Mouse (Mus musculus) kidney, adult 2 months (tissue): Measurements from ENCODE around the gene Sun1.

Source experiments
- CTCF ChIP-seq: fragments of 200-500 bp; conservative IDR thresholded peaks from 2 replicates; pipeline ENCODE4 v1.5.1; 2011; ENCODE audit warnings: low read depth, mild to moderate bottlenecking, control low read depth, low read length, moderate library complexity, mixed read lengths; ENCODE audit not compliant: insufficient read depth, insufficient read length
- POLR2A ChIP-seq: fragments of 200-500 bp; IDR thresholded peaks from one replicate; pipeline ENCODE4 v1.6.1; 2011; ENCODE audit warnings: low read depth, low read length, control low read depth

- TF ChIP-seq CTCF (no peak), POLR2A (no peak)
Observed at GRCm38 (mm10) chr5:139214298-139214697, 13.9 kb downstream of the Sun1 start.
